Mouse (Mus musculus) mouse trophoblast stem cell (cell line): ENCODE measurements around the gene Slc16a2.
"Not testable (repeated sequence)": the region's sequence is repeated elsewhere in the genome, so short reads cannot be mapped to it uniquely, and the experiment has no call there.

Experiments
- in situ Hi-C, 2 experiments: fragments of 300-500 bp; cut with MseI, MboI; formaldehyde crosslinking; loops; 2 replicates in 1 of 2; 3 replicates in 1 of 2; pipeline ENCODE4 v1.15.1; 2025

Slc16a2 gene

DNA sequence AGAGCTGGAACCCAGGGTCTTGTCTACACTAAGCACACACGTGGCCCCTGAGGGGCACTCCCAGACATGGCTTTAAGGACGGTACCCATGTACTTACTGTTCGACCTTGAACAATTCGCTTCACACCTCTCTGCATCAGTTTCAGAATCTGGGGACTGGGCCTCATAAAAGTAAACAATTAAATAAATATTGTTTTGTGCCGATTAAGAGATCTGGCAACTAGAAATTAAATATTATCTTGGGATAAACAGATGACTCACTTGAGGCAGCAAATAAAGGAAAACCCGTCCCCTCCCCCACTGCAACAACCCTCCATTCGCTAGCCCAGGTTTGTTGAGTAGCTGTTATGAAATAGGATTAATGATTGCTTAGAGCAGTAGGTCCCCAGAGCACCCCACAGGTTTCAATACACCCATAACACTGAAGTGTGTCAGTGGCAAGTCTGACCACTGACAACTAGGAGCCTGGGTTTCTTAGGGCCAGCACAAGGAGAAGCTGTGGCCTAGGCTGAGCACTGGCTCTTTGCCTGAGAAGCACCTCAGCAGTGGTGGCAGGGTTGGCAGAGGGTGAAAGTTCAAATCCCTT is 87.7 kb downstream of the Slc16a2 start:
- in situ Hi-C loops: no loop called here

DNA sequence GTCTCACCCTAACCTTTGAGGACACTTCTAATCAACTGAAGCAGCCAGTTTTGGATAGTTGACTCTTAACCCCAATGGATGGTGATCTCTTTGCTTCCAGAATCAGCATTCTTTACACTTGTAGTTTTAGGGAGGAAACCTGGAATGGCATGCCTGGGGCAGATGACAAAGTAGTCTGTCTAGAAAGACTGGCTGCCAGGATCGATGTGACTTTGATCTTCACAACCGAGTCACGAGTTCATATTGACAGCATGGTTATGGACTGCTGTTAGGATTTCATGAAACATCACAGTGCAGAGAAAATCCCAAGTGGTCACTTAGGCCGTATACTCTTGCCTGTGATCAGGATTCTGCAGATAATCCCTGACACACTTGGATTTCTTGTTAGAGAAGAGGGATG is 88.7 kb downstream of the Slc16a2 start:
- in situ Hi-C loops: no loop called here

DNA sequence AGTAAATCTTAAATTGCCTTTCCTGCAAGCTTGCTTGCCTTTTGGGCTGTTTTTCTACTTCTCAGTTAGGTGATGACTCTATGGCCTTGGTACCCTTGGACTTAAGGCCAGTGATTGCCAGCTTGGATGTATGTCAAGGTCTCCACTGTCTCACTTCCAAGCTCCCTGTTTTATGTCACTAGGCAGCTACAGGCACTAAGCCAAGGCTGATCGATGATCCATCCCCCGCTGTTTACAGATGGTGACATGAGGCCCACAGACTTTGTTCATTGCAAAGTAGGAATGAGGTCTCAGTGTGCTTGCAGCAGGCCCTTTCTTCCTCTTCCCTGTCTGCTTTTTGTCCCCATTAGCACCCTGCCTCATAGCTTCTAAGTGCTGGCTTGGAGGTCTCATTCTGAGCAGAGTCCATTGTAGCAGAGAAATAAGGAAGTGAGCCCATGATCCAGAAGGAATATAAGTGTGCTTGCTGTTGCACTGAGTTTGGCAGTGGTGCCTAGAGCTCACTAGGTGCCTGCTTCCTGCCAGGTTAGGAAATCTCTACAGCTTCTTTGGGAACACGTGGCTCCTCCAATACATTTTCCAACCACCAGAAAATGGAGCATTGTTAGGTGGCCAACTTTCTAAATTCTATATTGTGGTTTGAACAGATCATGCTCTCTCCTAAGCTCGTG is 89.6 kb downstream of the Slc16a2 start:
- in situ Hi-C loops: no loop called here

DNA sequence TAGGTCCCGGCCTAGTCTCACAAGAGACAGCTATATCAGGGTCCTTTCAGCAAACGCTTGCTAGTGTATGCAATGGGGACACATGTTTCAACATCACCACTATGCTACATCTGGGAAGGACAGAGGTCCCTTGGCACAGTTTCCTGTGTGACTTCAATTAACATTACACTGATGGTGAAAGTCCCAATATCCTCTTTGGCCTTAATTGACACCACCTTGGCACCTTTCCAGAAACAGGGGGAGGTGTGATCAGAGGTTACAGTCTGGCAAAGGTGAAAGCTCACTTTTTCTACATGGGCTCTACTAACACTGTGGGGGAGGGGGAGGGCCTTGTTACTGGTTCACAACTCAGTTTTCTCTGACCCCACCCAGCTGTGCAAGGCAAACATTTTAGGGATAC is 99.3 kb downstream of the Slc16a2 start:
- in situ Hi-C loops: no loop called here

DNA sequence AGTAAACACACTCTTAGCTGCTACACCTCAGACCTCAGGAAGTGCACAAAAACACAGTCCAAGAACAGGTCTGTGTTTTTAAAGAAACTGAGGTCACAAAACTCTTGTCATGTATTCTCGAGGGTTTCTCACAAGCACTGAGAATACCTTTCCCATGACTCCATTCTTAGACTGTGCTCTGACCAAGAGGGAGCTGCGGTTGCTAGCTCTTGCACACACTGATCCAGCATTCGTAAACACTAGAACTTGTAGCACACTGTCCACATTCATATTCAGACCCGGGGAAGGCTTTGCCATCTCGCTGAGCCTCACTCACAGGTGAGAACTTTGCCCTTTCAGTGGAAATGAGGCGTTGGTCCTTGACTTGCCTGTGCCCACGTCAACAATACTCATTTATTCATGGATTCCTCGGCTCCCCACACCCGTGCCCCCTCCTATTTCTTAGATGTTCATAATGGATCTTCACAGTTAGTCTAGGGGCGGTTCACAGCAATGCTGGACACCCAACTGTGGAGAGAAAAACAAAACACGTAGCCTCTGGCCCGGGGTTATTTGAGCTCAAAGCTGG is 102.1 kb downstream of the Slc16a2 start:
- in situ Hi-C loops: no loop called here

DNA sequence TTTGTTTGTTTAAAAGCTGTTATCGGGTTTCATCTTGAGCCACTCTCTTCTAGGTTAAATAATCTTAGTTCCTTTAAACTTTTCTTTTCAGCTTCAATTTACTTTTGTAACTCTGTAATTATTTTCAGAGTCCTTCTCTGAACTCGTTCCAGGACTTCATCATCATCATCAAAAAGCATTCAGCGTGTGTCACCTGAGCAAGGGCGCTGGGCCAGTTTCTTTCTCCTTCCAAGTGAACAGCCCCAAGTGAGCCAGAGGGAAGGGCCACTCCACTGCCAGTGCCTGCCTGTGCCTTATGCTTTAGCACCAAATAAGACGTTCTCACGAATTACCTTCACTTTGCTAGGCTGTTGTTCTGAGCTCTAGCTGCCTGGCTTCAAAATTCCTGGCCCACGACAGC is 108.9 kb downstream of the Slc16a2 start:
- in situ Hi-C loops: no loop called here

DNA sequence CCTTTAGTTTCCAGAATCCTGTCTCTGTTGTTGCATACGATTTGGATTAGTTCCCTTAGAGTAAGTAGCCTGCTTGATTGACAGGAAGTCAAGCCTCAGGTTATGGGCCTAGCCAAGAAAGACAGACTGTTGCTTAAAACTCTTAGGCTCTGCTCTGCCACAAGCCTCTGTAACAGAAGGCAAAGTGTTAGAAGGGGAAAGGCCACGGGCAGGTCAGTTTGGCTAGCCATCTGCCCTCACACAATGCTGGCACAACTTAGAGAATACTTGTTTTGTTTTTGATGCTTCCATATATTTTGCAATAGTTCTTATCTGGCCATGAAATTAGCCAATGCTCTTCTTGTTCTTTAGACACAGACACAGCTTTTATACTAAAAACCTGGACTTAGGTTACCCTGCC is 112.1 kb downstream of the Slc16a2 start:
- in situ Hi-C loops: no loop called here

DNA sequence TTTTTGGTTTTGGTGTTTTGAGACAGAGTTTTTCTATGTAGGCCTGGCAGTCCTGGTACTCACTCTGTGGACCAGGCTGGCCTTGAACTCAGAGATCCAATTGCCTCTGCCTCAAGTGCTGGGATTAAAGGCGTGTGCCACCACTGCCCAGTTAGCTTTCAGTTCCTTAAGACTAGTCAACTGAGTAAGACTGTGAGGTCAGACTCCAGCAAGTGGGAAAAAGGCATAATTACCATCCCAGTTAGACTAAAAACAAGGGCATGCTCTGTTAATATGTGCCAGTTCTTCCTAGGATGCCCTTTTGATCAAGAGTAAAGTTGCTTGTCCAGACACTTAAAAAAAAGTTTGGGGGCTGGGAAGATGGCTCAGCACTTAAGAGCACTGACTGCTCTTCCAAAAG is 113.2 kb downstream of the Slc16a2 start:
- in situ Hi-C loops: no loop called here

DNA sequence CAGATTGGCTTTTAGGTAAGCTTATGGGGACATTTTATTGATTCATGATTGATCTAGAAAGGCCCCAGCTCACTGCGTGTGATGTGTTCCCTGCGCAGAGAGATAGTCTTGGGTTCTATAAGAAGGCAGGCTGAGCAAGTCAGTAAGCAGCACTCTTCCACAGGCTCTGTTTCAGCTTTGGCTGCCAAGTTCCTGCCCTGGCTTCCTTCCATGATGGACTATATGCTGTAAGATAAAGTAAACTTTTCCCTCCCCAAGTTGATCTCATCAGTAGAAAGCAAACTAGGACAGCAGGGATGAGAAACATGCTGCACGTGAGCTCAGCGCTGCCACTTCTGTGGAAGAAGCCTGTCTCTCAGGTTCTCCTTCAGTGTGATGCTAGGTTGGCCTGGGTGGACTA is 117.2 kb downstream of the Slc16a2 start:
- in situ Hi-C loops: no loop called here

DNA sequence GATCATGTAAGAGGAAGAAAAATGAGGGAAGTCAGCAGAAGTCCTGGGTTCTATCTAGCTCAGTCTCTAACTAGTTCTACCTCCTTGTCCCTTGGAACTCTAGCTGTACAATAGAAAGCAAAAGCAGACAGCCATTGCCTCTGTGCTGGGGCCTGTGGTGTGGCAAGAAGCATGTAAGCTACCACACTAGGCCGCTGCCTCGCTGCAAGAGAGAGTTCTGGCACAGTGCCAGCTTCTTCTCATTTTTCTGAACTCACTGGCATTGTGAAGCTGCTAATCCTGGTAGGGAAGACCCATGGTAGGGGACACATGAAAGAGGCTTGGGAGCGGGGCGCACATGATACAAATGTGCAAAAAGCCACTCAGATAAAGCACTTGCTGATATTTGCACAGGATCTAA is 117.8 kb downstream of the Slc16a2 start:
- in situ Hi-C loops: no loop called here

DNA sequence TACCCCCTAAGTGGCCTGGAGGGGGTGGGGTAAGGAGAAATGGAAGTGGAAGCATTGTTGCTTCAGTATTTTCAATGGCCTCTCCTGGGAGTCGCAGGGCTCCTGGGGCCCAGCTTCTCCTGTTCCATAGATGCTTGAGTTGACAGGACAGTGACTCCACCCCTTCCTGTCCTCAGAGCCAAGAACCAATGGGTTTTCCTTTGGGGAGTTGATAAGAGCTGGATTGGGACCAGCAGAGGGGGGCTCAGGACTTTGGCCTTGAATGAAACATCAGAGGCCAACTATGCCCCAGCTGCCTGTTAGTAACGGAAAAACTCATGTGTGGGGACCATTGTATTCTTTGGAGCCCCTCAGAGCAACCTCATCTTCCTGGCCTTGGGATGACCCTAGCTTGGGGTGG is 124.0 kb downstream of the Slc16a2 start:
- in situ Hi-C loops: no loop called here

DNA sequence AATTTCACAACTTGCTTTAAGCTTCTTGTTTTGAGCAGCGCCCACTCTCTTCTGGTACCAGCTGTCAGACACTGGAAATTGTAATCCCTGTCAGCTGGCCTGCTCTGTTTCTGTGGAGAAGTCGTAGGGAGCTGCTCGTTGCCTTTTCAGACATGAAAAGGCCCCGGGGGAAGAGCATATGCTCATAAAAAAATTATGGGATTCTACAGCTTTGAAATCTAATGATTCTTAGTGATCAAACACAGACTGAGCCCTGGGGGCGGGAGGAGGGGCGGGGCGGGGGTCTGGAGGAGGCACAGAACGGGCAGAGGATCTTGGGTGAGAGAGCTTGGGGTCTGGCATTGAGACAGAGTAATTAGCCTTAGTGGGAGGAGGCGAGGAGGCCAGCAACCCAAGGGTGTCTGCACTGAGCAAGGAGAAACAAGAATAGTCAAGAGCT is 125.7 kb downstream of the Slc16a2 start:
- in situ Hi-C loops: no loop called here

DNA sequence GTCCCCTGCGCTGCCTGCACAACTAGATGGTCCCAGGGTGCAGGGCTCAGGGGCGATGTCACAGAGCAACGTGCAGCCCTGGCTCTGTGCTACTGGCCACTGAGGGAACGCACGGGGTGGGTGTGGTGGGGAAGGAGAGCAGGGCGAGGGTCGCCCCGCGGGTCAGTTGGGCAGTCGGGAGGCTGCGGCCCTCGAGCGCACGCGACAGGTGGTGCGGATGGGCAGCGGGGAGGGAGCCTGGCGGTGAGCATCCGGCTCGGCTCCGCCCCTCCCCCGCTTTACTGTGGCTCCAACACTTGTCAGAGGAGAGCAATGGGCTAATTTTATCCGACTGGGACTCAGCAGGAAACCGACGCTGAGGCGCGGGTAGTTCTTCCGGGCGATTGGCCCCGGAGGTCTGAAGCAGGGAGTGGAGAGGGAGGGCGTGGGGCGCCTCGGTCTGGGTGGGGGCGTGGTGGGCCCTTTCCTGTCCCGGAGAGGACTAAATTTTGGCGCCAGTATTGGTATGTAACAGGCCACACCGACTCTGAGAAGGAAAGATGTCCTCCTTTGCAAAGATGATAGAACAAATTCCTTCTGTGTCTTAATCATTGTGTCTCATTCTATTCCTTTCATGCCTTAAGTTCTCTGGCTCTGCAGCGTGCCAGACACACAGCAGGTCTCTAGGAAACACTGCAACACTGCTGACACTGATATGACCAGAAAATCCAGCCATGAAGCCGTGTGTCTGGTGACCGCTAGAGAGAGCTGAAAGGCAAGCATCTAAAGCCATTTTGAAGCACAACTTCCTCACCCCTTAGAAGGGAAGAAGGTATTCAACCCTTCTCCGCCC is 126.4 kb downstream of the Slc16a2 start:
- in situ Hi-C loops: no loop called here

DNA sequence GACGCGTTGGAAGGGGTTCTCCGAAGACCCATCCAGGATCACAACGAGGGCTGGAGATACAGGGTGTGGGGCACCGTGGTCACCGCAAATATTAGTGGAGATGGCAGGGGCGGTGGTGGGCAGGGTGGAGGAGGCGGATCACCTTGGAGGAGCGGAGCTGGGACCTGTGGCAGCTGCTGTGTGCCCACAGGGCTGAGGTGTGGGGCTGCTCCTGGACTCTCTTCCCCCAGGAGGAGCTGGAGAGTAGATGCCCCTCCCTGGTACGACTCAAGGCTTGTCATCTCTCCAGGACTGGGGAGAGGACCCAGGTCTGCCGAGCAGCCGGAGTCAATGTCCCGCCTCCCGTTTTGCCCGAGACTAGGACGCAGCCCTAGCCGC is 127.0 kb downstream of the Slc16a2 start:
- in situ Hi-C loops: no loop called here

DNA sequence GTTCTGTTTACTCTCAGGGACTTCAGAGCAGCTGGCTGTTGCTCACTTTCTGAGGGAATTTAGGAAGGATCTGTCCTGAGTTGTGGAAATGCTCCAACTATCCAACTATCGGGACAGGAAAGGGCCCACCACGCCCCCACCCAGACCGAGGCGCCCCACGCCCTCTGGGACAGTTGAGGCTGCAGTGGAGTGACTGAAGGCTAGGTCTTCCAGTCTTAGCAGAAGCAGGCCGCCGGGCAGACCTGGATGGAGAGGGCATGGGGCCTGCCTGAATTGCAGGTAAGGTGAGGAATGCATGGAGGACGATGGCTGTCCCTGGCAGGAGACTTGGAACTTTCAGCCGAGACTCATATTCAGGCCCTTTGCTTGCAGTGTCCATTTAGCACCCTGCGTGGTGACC is 127.4 kb downstream of the Slc16a2 start:
- in situ Hi-C loops: no loop called here

DNA sequence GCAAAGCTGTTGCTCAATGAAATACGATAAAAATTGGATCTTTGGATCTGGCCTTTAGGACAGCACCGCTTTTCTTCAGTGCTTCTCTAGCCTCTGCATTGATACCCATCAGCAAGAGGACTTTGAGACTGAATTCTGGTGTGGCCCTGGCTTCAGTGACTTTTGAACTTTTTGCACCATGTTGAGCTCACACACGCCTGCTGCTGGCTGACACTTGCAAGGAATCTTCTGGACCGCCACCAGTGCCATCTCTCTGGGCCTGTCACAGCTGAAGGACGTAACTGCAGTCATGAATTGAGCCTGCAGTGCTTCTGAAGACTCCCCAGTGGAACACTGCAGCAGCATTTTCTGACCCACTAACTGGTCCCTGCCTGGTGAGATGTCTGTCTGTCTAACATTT is 128.9 kb downstream of the Slc16a2 start:
- in situ Hi-C loops: no loop called here

DNA sequence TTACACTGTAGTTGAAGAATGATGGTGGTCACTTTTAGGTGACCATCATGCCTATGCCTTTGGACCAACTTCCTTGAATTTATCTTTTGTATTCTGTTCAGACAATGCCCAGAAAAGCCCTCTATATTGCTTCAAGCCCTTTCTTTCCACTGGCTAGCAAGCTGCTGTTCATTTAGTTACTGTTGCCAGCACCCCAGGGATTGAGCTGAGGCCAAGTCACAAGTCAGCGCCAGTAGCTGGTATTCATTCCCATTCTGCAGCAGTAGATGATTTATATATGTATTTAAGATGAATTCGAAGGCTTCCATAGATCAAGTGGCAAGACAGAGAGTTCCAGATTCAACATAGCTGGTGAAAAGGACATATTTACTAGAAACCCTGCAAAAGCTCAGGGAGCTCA is 133.2 kb downstream of the Slc16a2 start:
- in situ Hi-C loops: no loop called here

DNA sequence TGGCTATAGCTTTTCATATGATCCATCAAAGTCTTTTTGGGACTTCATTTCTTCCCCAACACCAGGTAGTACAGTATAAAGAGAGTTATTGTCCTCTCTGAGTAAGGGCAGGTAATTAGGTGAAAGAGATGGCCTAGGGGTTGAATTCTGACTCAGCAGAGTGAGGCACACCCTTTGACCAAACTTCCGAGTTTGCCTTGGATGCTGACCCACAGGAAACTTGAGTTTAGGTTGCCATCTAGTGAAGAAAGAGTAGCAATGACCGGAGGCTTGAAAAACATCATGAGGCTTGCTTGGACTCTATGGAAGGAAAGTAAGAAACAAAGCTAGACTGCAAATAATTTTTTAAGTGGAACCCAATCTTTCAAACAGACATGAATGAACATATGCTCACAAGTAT is 147.1 kb downstream of the Slc16a2 start:
- in situ Hi-C loops: loop anchor here in 1 of 2 experiments (5.0 kb wide), 1 partner anchor 47 kb away; no protein-coding TSS in a partner anchor

DNA sequence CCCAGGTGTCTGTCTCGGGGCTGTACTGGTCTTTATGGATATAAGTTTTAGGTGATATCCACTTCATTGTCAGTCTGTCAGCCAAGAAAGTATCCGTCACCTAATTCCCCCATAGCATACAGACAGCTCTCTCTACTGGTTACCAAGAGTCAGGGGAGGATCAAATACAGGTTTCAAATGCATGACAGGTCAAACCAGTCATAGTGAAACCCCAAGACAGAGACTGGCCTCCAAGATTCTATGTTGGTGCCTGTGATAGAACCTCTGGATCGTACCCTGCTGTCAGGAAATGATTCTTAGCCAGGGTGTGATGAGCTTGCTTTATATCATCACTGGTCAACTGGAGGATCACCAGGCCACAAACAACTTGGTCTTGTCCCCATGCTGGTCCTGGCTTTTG is 148.0 kb downstream of the Slc16a2 start:
- in situ Hi-C loops: loop anchor here in 1 of 2 experiments (5.0 kb wide), 1 partner anchor 46 kb away; no protein-coding TSS in a partner anchor

DNA sequence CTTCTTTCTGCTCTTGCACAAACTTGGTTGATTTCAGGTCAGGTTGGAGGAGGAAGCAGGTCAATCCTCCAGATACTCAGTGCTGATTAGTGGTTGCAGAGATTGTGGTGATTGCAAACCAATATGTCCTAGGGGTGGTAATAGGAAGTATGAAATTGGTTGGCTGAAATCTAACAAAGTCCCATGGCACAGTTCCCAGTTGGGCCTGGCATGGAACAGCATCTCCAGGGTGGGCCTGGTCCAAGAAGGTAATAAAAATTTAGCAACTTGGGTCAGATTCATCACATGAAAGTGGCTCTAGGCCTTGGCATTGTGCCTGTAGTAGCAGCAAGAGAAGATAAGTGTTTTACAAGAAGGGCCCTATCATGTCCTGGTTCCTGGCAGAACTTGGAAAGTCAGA is 151.5 kb downstream of the Slc16a2 start:
- in situ Hi-C loops: loop anchor here in 1 of 2 experiments (5.0 kb wide), 1 partner anchor 43 kb away; no protein-coding TSS in a partner anchor

DNA sequence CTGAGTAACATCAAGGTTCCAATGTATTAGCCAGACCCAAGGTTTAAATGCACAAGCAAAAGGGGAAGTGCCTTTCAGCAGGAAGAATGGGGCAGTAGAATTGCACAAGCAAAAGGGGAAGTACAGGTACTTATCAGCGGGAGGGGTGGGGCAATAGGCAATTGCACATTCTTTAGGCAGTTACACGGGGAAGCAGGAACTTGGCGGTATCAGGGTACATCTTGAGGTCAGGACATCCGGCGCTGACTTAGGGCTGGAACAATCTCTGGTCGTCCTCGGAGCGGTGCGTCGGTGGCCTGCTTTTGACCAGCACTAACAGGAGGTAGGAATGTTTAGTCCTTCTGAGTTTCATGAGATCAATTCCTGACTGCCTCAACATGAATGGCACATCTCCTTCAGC is 157.3 kb downstream of the Slc16a2 start:
- in situ Hi-C loops: not testable (repeated sequence)

DNA sequence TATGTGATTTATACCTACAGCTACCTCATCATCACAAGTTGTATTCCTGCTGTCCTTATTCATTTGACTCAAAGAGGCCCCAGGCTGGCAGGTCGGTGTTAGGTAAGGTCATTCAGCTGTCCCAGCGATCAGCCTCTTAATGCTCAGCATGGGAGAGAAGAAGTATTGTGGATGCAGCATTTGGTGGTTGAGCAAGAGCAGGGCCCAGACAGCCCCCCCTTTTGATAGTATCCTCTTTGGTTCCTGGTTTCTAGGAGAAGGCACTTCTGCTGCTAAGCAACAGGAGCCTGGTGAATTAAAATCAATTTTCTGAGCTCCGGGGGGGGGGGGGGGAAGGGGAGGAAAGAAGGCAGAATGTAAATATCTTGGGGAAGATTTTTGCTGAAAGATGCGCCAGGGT is 162.8 kb downstream of the Slc16a2 start:
- in situ Hi-C loops: no loop called here
